Mouse (Mus musculus) erythroblast, embryonic 14.5 days (primary cell): Measurements from ENCODE around the gene Cnnm1. TPM values are rescaled to one million over a fixed set of nuclear protein-coding genes. Genes with fewer than 3 reads are reported as not detected.
"Not testable (repeated sequence)": the region's sequence is repeated elsewhere in the genome, so short reads cannot be mapped to it uniquely, and the experiment has no call there.

ENCODE experiments used
- H3K27me3 ChIP-seq: 2 replicates; pipeline ENCODE4 v1.6.1; 2012; ENCODE audit warnings: inconsistent platforms; ENCODE audit not compliant: control insufficient read depth
- H3K36me3 ChIP-seq: 2 replicates; pipeline ENCODE4 v1.6.1; 2012; ENCODE audit warnings: mild to moderate bottlenecking, inconsistent platforms; ENCODE audit not compliant: control insufficient read depth
- H3K4me1 ChIP-seq: 2 replicates; pipeline ENCODE4 v1.6.1; 2012; ENCODE audit warnings: inconsistent platforms; ENCODE audit not compliant: control insufficient read depth
- H3K4me3 ChIP-seq: replicated peaks from 2 replicates; pipeline ENCODE3; 2012; ENCODE audit warnings: moderate library complexity, mild to moderate bottlenecking, inconsistent platforms
- H3K9me3 ChIP-seq: 2 replicates; pipeline ENCODE4 v1.6.1; 2012; ENCODE audit warnings: low read length, inconsistent platforms, mixed read lengths; ENCODE audit not compliant: control insufficient read depth
- GATA1 ChIP-seq: IDR thresholded peaks from 2 replicates; pipeline ENCODE4 v1.6.1; 2012; ENCODE audit warnings: low read length, inconsistent platforms, mixed read lengths
- TAL1 ChIP-seq: IDR thresholded peaks from 3 replicates; pipeline ENCODE4 v1.6.1; 2012; ENCODE audit warnings: low read length, inconsistent platforms, mixed read lengths
- polyA plus RNA-seq: library from polyadenylated mRNA; stranded (reverse); fragments of >175 nt; gene quantifications from 2 replicates; pipeline ENCODE4 v1.2.3, GENCODE M21; 2012

Gene Cnnm1
- polyA plus RNA-seq, 1 experiment = not detected

GRCm38 (mm10) chr19:43494914-43495313 lies 54.7 kb downstream of the Cnnm1 start:
- Histone ChIP-seq H3K4me1 (peaks cover 27% of the 10 kb centered on the region), H3K36me3 (peaks cover 9% of the 10 kb centered on the region), H3K27me3 (no peaks in the 10 kb centered on the region), H3K9me3 (no peaks in the 10 kb centered on the region), H3K4me3 (peak overlapping the region; percentile 51)
- TF ChIP-seq GATA1 (no peak), TAL1 (no peak)

- H3K4me3 ChIP-seq = no peak overlapping the region
- H3K36me3 ChIP-seq = peaks cover 19% of the 10 kb centered on the region
- no peak for TF ChIP-seq GATA1
- no peak for TF ChIP-seq TAL1
- peaks cover 27% of the 10 kb centered on the region for H3K4me1 ChIP-seq
- no peaks in the 10 kb centered on the region for H3K27me3 ChIP-seq
- H3K9me3 ChIP-seq = no peaks in the 10 kb centered on the region
Measured at GRCm38 (mm10) chr19:43495846-43496245, 55.6 kb downstream of the Cnnm1 start.

- peaks cover 27% of the 10 kb centered on the region for H3K4me1 ChIP-seq
- no peaks in the 10 kb centered on the region for H3K27me3 ChIP-seq
- TF ChIP-seq TAL1 (no peak), GATA1 (no peak)
- H3K4me3 ChIP-seq = no peak overlapping the region
- peaks cover 30% of the 10 kb centered on the region for H3K36me3 ChIP-seq
- H3K9me3 ChIP-seq = no peaks in the 10 kb centered on the region
Measured at GRCm38 (mm10) chr19:43497440-43497839, 57.2 kb downstream of the Cnnm1 start.

GRCm38 (mm10) chr19:43498874-43499273 lies 58.6 kb downstream of the Cnnm1 start:
- peaks cover 41% of the 10 kb centered on the region for H3K36me3 ChIP-seq

GRCm38 (mm10) chr19:43502630-43503029 lies 62.4 kb downstream of the Cnnm1 start:
- H3K27me3 ChIP-seq = no peaks in the 10 kb centered on the region
- no peak for TF ChIP-seq TAL1
- no peak for TF ChIP-seq GATA1
- H3K9me3 ChIP-seq = no peaks in the 10 kb centered on the region
- H3K4me3 ChIP-seq = no peak overlapping the region
- H3K4me1 ChIP-seq = no peaks in the 10 kb centered on the region
- peaks cover 70% of the 10 kb centered on the region for H3K36me3 ChIP-seq

More at GRCm38 (mm10) chr19:43498874-43499273, 58.6 kb downstream of the Cnnm1 start:
- Histone ChIP-seq H3K27me3 (no peaks in the 10 kb centered on the region), H3K4me3 (no peak overlapping the region), H3K9me3 (no peaks in the 10 kb centered on the region), H3K4me1 (peaks cover 19% of the 10 kb centered on the region)
- TF ChIP-seq TAL1 = no peak
- no peak for TF ChIP-seq GATA1

- not testable (repeated sequence) for H3K4me1 ChIP-seq, H3K9me3 ChIP-seq, H3K27me3 ChIP-seq, H3K4me3 ChIP-seq
- peaks cover 75% of the 10 kb centered on the region for H3K36me3 ChIP-seq
Measured at GRCm38 (mm10) chr19:43503593-43503992, 63.4 kb downstream of the Cnnm1 start.

- H3K4me1 ChIP-seq = no peaks in the 10 kb centered on the region
- no peak overlapping the region for H3K4me3 ChIP-seq
- peaks cover 76% of the 10 kb centered on the region for H3K36me3 ChIP-seq
- no peak for TF ChIP-seq GATA1
- TF ChIP-seq TAL1 = no peak
- no peaks in the 10 kb centered on the region for H3K27me3 ChIP-seq
- no peaks in the 10 kb centered on the region for H3K9me3 ChIP-seq
Measured at GRCm38 (mm10) chr19:43505441-43505840, 65.2 kb downstream of the Cnnm1 start.

- TF ChIP-seq TAL1 (no peak), GATA1 (no peak)
- Histone ChIP-seq H3K4me3 (no peak overlapping the region), H3K4me1 (no peaks in the 10 kb centered on the region; the same call in 1 of the 2 replicates), H3K9me3 (no peaks in the 10 kb centered on the region), H3K36me3 (peaks cover 56% of the 10 kb centered on the region), H3K27me3 (no peaks in the 10 kb centered on the region)
Measured at GRCm38 (mm10) chr19:43510436-43511220, 70.4 kb downstream of the Cnnm1 start.

- TF ChIP-seq GATA1 (no peak), TAL1 (no peak)
- no peaks in the 10 kb centered on the region for H3K27me3 ChIP-seq
- no peaks in the 10 kb centered on the region for H3K9me3 ChIP-seq
- peaks cover 3% of the 10 kb centered on the region; the same call in 1 of the 2 replicates for H3K4me1 ChIP-seq
- peaks cover 54% of the 10 kb centered on the region for H3K36me3 ChIP-seq
- H3K4me3 ChIP-seq = no peak overlapping the region
Measured at GRCm38 (mm10) chr19:43511621-43512620, 71.7 kb downstream of the Cnnm1 start.
